21 mouse cellular contexts compared by ENCODE assay signal in genomic region chr6:35651401-35651800, GRCm38 (mm10).
A peak's percentile ranks its signal among the peaks of the same experiment; 100 is the strongest.
DNase-seq lines count a peak whose midpoint lies in the region; ATAC-seq and TF ChIP-seq lines count a peak whose summit lies in the region.
"Had no signal": no experiment of that assay in that cellular context is flagged by ENCODE, and none has a peak within 500 bp of the region (broad histone marks: within the 10 kb centered on the region; RNA-seq: fewer than 3 reads in every experiment).

No protein-coding gene starts in this region.

- no peaks in the 10 kb centered on the region for H3K36me3 ChIP-seq in liver, embryonic 14.5 days (replicated peaks; ENCODE audit: control insufficient read depth, insufficient read depth, low read depth)
- H3K36me3 ChIP-seq in liver, postnatal 0 days (replicated peaks; ENCODE audit: insufficient read depth, low read length) = no peaks in the 10 kb centered on the region
- H3K36me3 ChIP-seq in lung, embryonic 16.5 days (ENCODE audit: control insufficient read depth, insufficient read depth, low read length) = no peaks in the 10 kb centered on the region
- no peaks in the 10 kb centered on the region for H3K36me3 ChIP-seq in midbrain, embryonic 16.5 days (ENCODE audit: control insufficient read depth, insufficient read depth, low read length)
- H3K36me3 ChIP-seq: embryonic facial prominence, embryonic 12.5 days; heart, embryonic 13.5 days; hindbrain, embryonic 12.5 days had no signal

- TF ChIP-seq CTCF in liver, embryonic 14.5 days (IDR thresholded peaks at IDR 0.05; ENCODE audit: low read depth) = no peak
- TF ChIP-seq CTCF in liver, postnatal 0 days (IDR thresholded peaks at IDR 0.05; ENCODE audit: low read depth) = no peak

- 47% methylated on average over 4 of the region's 4 CpGs for WGBS in liver, embryonic 14.5 days (ENCODE audit: insufficient replicate concordance)
- WGBS in liver, postnatal 0 days (ENCODE audit: insufficient replicate concordance) = 57% methylated on average over 4 of the region's 4 CpGs
- 50% methylated on average over 4 of the region's 4 CpGs for WGBS in lung, embryonic 16.5 days
- WGBS in midbrain, embryonic 16.5 days = 83% methylated on average over 4 of the region's 4 CpGs

- H3K9ac ChIP-seq in liver, embryonic 14.5 days (replicated peaks) = no peak overlapping the region
- H3K9ac ChIP-seq in liver, postnatal 0 days (replicated peaks) = no peak overlapping the region
- H3K9ac ChIP-seq in lung, embryonic 16.5 days (ENCODE audit: low read length) = no peak overlapping the region
- H3K9ac ChIP-seq in midbrain, embryonic 16.5 days (ENCODE audit: low read depth, low read length) = no peak overlapping the region
- H3K9ac ChIP-seq: embryonic facial prominence, embryonic 12.5 days; forebrain, embryonic 13.5 days; forebrain, postnatal 0 days; heart, embryonic 13.5 days; hindbrain, embryonic 12.5 days had no signal

- no peak for TF ChIP-seq EP300 in liver, embryonic 14.5 days (IDR thresholded peaks at IDR 0.05; ENCODE audit: low read depth)
- no peak for TF ChIP-seq EP300 in liver, postnatal 0 days (IDR thresholded peaks at IDR 0.05; ENCODE audit: low read depth)

- no peaks in the 10 kb centered on the region for H3K27me3 ChIP-seq in liver, embryonic 14.5 days (ENCODE audit: control insufficient read depth, insufficient read depth, low read length)
- no peaks in the 10 kb centered on the region for H3K27me3 ChIP-seq in liver, postnatal 0 days (ENCODE audit: insufficient read depth, low read length)
- no peaks in the 10 kb centered on the region for H3K27me3 ChIP-seq in lung, embryonic 16.5 days (ENCODE audit: control insufficient read depth, insufficient read depth, low read depth, low read length)
- no peaks in the 10 kb centered on the region for H3K27me3 ChIP-seq in midbrain, embryonic 16.5 days (ENCODE audit: control insufficient read depth, insufficient read depth, low read depth, low read length)
- H3K27me3 ChIP-seq: embryonic facial prominence, embryonic 12.5 days; forebrain, embryonic 13.5 days; heart, embryonic 13.5 days; hindbrain, embryonic 12.5 days had no signal

- H3K9me3 ChIP-seq in liver, embryonic 14.5 days (ENCODE audit: control insufficient read depth, low read length) = no peaks in the 10 kb centered on the region
- H3K9me3 ChIP-seq in liver, postnatal 0 days (ENCODE audit: low read length) = no peaks in the 10 kb centered on the region
- no peaks in the 10 kb centered on the region for H3K9me3 ChIP-seq in lung, embryonic 16.5 days (ENCODE audit: control insufficient read depth, low read length)
- H3K9me3 ChIP-seq in midbrain, embryonic 16.5 days (replicated peaks; ENCODE audit: control insufficient read depth, low read length, poor library complexity, severe bottlenecking) = no peaks in the 10 kb centered on the region
- H3K9me3 ChIP-seq: embryonic facial prominence, embryonic 12.5 days; forebrain, embryonic 13.5 days; heart, embryonic 13.5 days; hindbrain, embryonic 12.5 days had no signal

- DNase-seq in liver, embryonic 14.5 days (ENCODE audit: low read depth in 3 of 3, low spot score in 3 of 3) = no peak
- no peak for DNase-seq in liver, postnatal 0 days
- DNase-seq in lung, postnatal 25 days (ENCODE audit: low spot score) = peak; percentile 44
- DNase-seq in gastrocnemius, adult 18-20 months (ENCODE audit: low spot score) = no peak
- DNase-seq in cerebellum, postnatal 36 days = no peak
- DNase-seq: adrenal gland, adult 2 months; adrenal gland, postnatal 25 days; cerebellum, adult 18-20 months; cerebellum, postnatal 10 days; embryo, embryonic 11 days; forebrain, postnatal 0 days; gastrocnemius, adult 2 months; gastrocnemius, postnatal 25 days; heart, postnatal 36 days had no signal

- no peak overlapping the region for H3K27ac ChIP-seq in liver, embryonic 14.5 days
- no peak overlapping the region for H3K27ac ChIP-seq in liver, postnatal 0 days (ENCODE audit: low read depth)
- no peak overlapping the region for H3K27ac ChIP-seq in lung, embryonic 16.5 days (ENCODE audit: low read length)
- no peak overlapping the region for H3K27ac ChIP-seq in midbrain, embryonic 16.5 days (ENCODE audit: low read length)
- H3K27ac ChIP-seq: embryonic facial prominence, embryonic 12.5 days; forebrain, embryonic 13.5 days; gastrocnemius, adult 2 months; heart, embryonic 13.5 days; hindbrain, embryonic 12.5 days had no signal

- peak; percentile 39; the same call in 1 of the 2 replicates for ATAC-seq in liver, embryonic 14.5 days (ENCODE audit: insufficient read depth)
- ATAC-seq in liver, postnatal 0 days = no peak
- peak; percentile 52; the same call in 1 of the 2 replicates for ATAC-seq in lung, embryonic 16.5 days (ENCODE audit: low read depth)
- ATAC-seq in midbrain, embryonic 16.5 days = no peak
- ATAC-seq: forebrain, embryonic 13.5 days; forebrain, postnatal 0 days; hindbrain, embryonic 16.5 days had no signal

- H3K4me1 ChIP-seq in liver, embryonic 14.5 days (replicated peaks; ENCODE audit: control insufficient read depth in 2 of 2, insufficient read depth in 2 of 2, low read length in 1 of 2) = no peaks in the 10 kb centered on the region
- no peaks in the 10 kb centered on the region for H3K4me1 ChIP-seq in liver, postnatal 0 days (ENCODE audit: insufficient read depth)
- H3K4me1 ChIP-seq in lung, embryonic 16.5 days (replicated peaks; ENCODE audit: control insufficient read depth, insufficient read depth, low read length) = no peaks in the 10 kb centered on the region
- H3K4me1 ChIP-seq in midbrain, embryonic 16.5 days (ENCODE audit: control insufficient read depth, insufficient read depth, low read length) = no peaks in the 10 kb centered on the region
- H3K4me1 ChIP-seq: embryonic facial prominence, embryonic 12.5 days; forebrain, embryonic 13.5 days; heart, embryonic 13.5 days; hindbrain, embryonic 12.5 days had no signal

- no peak overlapping the region for H3K4me2 ChIP-seq in liver, embryonic 14.5 days (ENCODE audit: low read depth)
- H3K4me2 ChIP-seq in liver, postnatal 0 days (ENCODE audit: low read depth, low read length) = no peak overlapping the region
- H3K4me2 ChIP-seq in lung, embryonic 16.5 days (ENCODE audit: low read depth, low read length) = no peak overlapping the region
- H3K4me2 ChIP-seq in midbrain, embryonic 16.5 days (ENCODE audit: low read length) = no peak overlapping the region
- H3K4me2 ChIP-seq: embryonic facial prominence, embryonic 12.5 days; forebrain, embryonic 13.5 days; heart, embryonic 13.5 days; hindbrain, embryonic 12.5 days had no signal

- H3K4me3 ChIP-seq in liver, embryonic 14.5 days (ENCODE audit: insufficient read depth in 1 of 2, low read depth in 2 of 2, low read length in 2 of 2) = no peak overlapping the region
- H3K4me3 ChIP-seq in liver, postnatal 0 days (ENCODE audit: low read depth, low read length) = no peak overlapping the region
- no peak overlapping the region for H3K4me3 ChIP-seq in lung, embryonic 16.5 days (ENCODE audit: low read length)
- H3K4me3 ChIP-seq in midbrain, embryonic 16.5 days (ENCODE audit: low read depth, low read length) = no peak overlapping the region
- H3K4me3 ChIP-seq: embryonic facial prominence, embryonic 12.5 days; forebrain, embryonic 13.5 days; gastrocnemius, adult 2 months; heart, embryonic 13.5 days; hindbrain, embryonic 12.5 days had no signal

Comparison
In these comparisons a context has a peak if more than half of its experiments do, and no peak if none do; other contexts are left out.
1. ATAC-seq: peak in liver, embryonic 14.5 days (single experiment) and lung, embryonic 16.5 days (single experiment); none in liver, postnatal 0 days (single experiment) and midbrain, embryonic 16.5 days (single experiment).